11 mouse cellular contexts compared by ENCODE assay signal in genomic region chrX:95442261-95442660, GRCm38 (mm10). TPM values are rescaled to one million over a fixed set of nuclear protein-coding genes. Genes with fewer than 3 reads are reported as not detected.
A peak's percentile ranks its signal among the peaks of the same experiment; 100 is the strongest.
DNase-seq lines count a peak whose midpoint lies in the region; ATAC-seq lines count a peak whose summit lies in the region.
"Had no signal": no experiment of that assay in that cellular context is flagged by ENCODE, and none has a peak within 500 bp of the region (broad histone marks: within the 10 kb centered on the region; RNA-seq: fewer than 3 reads in every experiment).

No protein-coding gene starts in this region.

- H3K9ac ChIP-seq in heart, embryonic 16.5 days (ENCODE audit: low read length): no peak overlapping the region; the same call in 1 of the 2 replicates
- H3K9ac ChIP-seq in midbrain, embryonic 14.5 days (replicated peaks; ENCODE audit: low read length): no peak overlapping the region
- H3K9ac ChIP-seq: liver, embryonic 13.5 days had no signal

- H3K4me1 ChIP-seq in heart, embryonic 16.5 days (ENCODE audit: control insufficient read depth, insufficient read depth, low read length): peaks cover 12% of the 10 kb centered on the region
- no peaks in the 10 kb centered on the region for H3K4me1 ChIP-seq in heart, embryonic 10.5 days
- 0 out of 2 replicates have a peak, but pooled peaks cover 3% of the 10 kb centered on the region for H3K4me1 ChIP-seq in midbrain, embryonic 14.5 days (ENCODE audit: control insufficient read depth, insufficient read depth, low read length)

- H3K27me3 ChIP-seq in heart, embryonic 16.5 days (ENCODE audit: control insufficient read depth, insufficient read depth, low read length): no peaks in the 10 kb centered on the region
- no peaks in the 10 kb centered on the region for H3K27me3 ChIP-seq in heart, embryonic 10.5 days (ENCODE audit: insufficient read depth, poor library complexity, severe bottlenecking)
- no peaks in the 10 kb centered on the region for H3K27me3 ChIP-seq in midbrain, embryonic 14.5 days (ENCODE audit: control insufficient read depth, insufficient read depth, low read length)
- H3K27me3 ChIP-seq: liver, embryonic 13.5 days had no signal

- no peaks in the 10 kb centered on the region for H3K9me3 ChIP-seq in heart, embryonic 16.5 days (replicated peaks; ENCODE audit: control insufficient read depth, low read length)
- H3K9me3 ChIP-seq in heart, embryonic 10.5 days: no peaks in the 10 kb centered on the region
- no peaks in the 10 kb centered on the region for H3K9me3 ChIP-seq in midbrain, embryonic 14.5 days (ENCODE audit: control insufficient read depth, low read length)
- H3K9me3 ChIP-seq: G1E; liver, embryonic 13.5 days had no signal

- H3K4me3 ChIP-seq in heart, embryonic 16.5 days (ENCODE audit: low read length): no peak overlapping the region
- no peak overlapping the region for H3K4me3 ChIP-seq in heart, embryonic 10.5 days
- no peak overlapping the region for H3K4me3 ChIP-seq in midbrain, embryonic 14.5 days (replicated peaks; ENCODE audit: low read depth, low read length)
- H3K4me3 ChIP-seq: liver, embryonic 13.5 days had no signal

- H3K4me2 ChIP-seq in heart, embryonic 16.5 days (ENCODE audit: low read depth, low read length): peak overlapping the region; percentile 69; the same call in 1 of the 2 replicates
- peak overlapping the region; percentile 56 for H3K4me2 ChIP-seq in midbrain, embryonic 14.5 days (ENCODE audit: low read length)
- H3K4me2 ChIP-seq: liver, embryonic 13.5 days had no signal

- 36% methylated on average over 1 of the region's 1 CpGs for WGBS in heart, embryonic 16.5 days
- WGBS in heart, embryonic 10.5 days: 58% methylated on average over 1 of the region's 1 CpGs
- 58% methylated on average over 1 of the region's 1 CpGs for WGBS in midbrain, embryonic 14.5 days

- H3K27ac ChIP-seq in heart, embryonic 16.5 days (ENCODE audit: low read length): peak overlapping the region; percentile 26; the same call in 1 of the 2 replicates
- H3K27ac ChIP-seq in heart, embryonic 10.5 days: no peak overlapping the region
- no peak overlapping the region for H3K27ac ChIP-seq in midbrain, embryonic 14.5 days (replicated peaks; ENCODE audit: low read depth, low read length)
- H3K27ac ChIP-seq: liver, embryonic 13.5 days had no signal

- DNase-seq in adrenal gland, adult 2 months: peak; percentile 13
- no peak for DNase-seq in adrenal gland, postnatal 10 days
- no peak for DNase-seq in heart, embryonic 10.5 days (ENCODE audit: low spot score)
- peak; percentile 71 for DNase-seq in NIH3T3 (ENCODE audit: low read depth)
- DNase-seq in midbrain, embryonic 14.5 days: no peak
- no peak for DNase-seq in urinary bladder, adult 18-20 months (ENCODE audit: low spot score in 2 of 2)
- DNase-seq in thymus, adult 18-20 months: no peak
- DNase-seq: cerebellum, adult 11-12 months; liver, embryonic 13.5 days had no signal

- no peak for ATAC-seq in heart, embryonic 16.5 days (replicated peaks; ENCODE audit: extremely low read depth, insufficient read depth, low FRiP score)
- ATAC-seq in midbrain, embryonic 14.5 days (ENCODE audit: low FRiP score, low TSS enrichment): no peak

- H3K36me3 ChIP-seq in heart, embryonic 16.5 days (ENCODE audit: control insufficient read depth, insufficient read depth): no peaks in the 10 kb centered on the region
- no peaks in the 10 kb centered on the region for H3K36me3 ChIP-seq in heart, embryonic 10.5 days
- H3K36me3 ChIP-seq in midbrain, embryonic 14.5 days (ENCODE audit: control insufficient read depth, insufficient read depth, low read length): no peaks in the 10 kb centered on the region
- H3K36me3 ChIP-seq: liver, embryonic 13.5 days had no signal

RNA-seq across cellular contexts. Expression of gene Amer1, which starts 2.4 kb away (rescaled TPM):
- 1 to 10 TPM; 5.4 to 9.1 TPM for total RNA-seq in adrenal gland, adult 2 months (2021)
- 1.4 and 1.6 TPM in 2 replicates for polyA plus RNA-seq in adrenal gland, adult 2 months (2012; rRNA removed)
- total RNA-seq in adrenal gland, postnatal 10 days (2021): 10 to 100 TPM; 10.3 to 15.0 TPM
- 5.8 and 5.9 TPM in 2 replicates for polyA plus RNA-seq in heart, embryonic 16.5 days (2015; fragmentation: Nextera tagmentation; extraction: Ambion mirVana)
- 8.7 and 12.1 TPM in 2 replicates for polyA plus RNA-seq in heart, embryonic 10.5 days (2016; fragmentation: Nextera tagmentation; extraction: Ambion mirVana)
- 11.1 and 11.8 TPM in 2 replicates for polyA plus RNA-seq in midbrain, embryonic 14.5 days (2014; fragmentation: Nextera tagmentation; extraction: Ambion mirVana)

Comparison
In these comparisons a context has a peak if more than half of its experiments do, and no peak if none do; other contexts are left out.
1. DNase-seq: peak in adrenal gland, adult 2 months (single experiment) and NIH3T3 (single experiment); none in adrenal gland, postnatal 10 days (single experiment), heart, embryonic 10.5 days (single experiment), midbrain, embryonic 14.5 days (single experiment), urinary bladder, adult 18-20 months (0 of 2) and thymus, adult 18-20 months (0 of 2).